Mouse (Mus musculus): ENCODE measurements around the gene Clic4. TPM values are rescaled to one million over a fixed set of nuclear protein-coding genes. Genes with fewer than 3 reads are reported as not detected.

The Clic4 gene
- polyA plus RNA-seq, 1 experiment from 2014 or later, result 173 TPM

DNA sequence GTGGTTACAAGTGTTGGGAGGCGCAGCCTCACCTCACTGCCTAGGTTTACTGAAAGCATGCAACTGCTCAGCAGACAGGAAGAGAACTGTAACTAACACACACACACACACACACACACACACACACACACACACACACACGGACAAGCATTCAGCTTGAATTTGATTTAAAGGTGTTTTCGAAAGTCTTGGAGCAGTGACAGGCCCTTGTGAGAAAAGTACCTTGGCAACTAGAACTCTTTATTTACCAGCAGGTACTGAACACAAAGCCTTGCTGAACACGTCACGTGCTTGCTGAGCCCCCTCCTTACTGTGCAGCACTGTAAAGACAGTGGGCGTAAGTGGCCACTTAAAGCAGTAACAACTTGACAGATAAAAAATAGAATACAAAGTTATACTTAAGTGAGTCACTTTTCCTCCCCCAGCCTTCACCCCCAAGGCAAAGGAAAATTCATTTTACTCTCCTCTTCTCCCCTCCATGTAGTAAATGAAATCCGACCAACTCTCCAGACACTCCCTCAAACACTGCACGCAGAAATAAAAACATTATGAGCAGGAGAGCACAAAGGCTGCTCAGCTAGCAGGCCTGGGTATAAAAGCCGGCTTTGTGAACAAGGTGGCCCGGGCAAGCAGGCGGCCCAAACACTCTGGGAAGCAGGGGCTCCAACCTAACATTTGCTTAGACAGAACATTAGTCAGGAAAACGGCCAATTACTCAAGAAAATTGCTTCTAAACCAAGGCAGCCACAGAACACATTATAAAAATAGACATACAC lies 50.8 kb downstream of the Clic4 start:
- WGBS, result 93% methylated on average over 12 of the region's 12 CpGs
- H3K4me2 ChIP-seq, result no peak overlapping the region
- no peaks in the 10 kb centered on the region for H3K9me3 ChIP-seq (ENCODE audit: control insufficient read depth, low read length)
- no peak overlapping the region for H3K4me3 ChIP-seq (ENCODE audit: low read depth, low read length)
- no peak for DNase-seq (ENCODE audit: low spot score, missing footprints)
- peaks cover 21% of the 10 kb centered on the region for H3K36me3 ChIP-seq (ENCODE audit: control insufficient read depth, insufficient read depth, low read length)
- H3K4me1 ChIP-seq (ENCODE audit: control insufficient read depth, insufficient read depth, low read length), result no peaks in the 10 kb centered on the region
- no peak overlapping the region for H3K9ac ChIP-seq (ENCODE audit: low read length)
- H3K27me3 ChIP-seq (ENCODE audit: control insufficient read depth, insufficient read depth, low read length), result no peaks in the 10 kb centered on the region
- no peak overlapping the region for H3K27ac ChIP-seq (ENCODE audit: low read depth, low read length)
- ATAC-seq (ENCODE audit: low FRiP score), result no peak

DNA sequence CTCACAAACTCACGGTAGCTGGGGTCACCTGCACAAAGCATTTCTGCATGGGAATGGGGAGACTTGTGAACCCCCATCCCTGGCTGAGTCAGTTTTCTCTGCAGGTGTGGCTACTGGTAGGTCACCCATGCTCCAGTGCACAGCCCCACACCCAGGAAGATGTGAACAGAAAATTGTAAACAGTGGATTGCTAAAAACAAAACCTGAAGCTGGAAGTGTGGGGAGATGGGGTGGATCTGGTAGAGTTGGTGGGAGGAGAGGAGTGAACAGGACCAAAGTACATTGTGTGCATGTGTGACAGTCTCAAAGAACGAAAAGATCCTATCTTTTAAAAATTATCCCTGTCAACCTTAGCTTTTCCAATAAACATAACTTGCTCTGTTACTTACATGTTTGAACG lies 52.0 kb downstream of the Clic4 start:
- peaks cover 21% of the 10 kb centered on the region for H3K36me3 ChIP-seq (ENCODE audit: control insufficient read depth, insufficient read depth, low read length)
- H3K4me1 ChIP-seq (ENCODE audit: control insufficient read depth, insufficient read depth, low read length), result no peaks in the 10 kb centered on the region
- H3K9me3 ChIP-seq (ENCODE audit: control insufficient read depth, low read length), result no peaks in the 10 kb centered on the region
- H3K9ac ChIP-seq (ENCODE audit: low read length), result no peak overlapping the region
- H3K4me2 ChIP-seq, result no peak overlapping the region
- no peaks in the 10 kb centered on the region for H3K27me3 ChIP-seq (ENCODE audit: control insufficient read depth, insufficient read depth, low read length)
- no peak overlapping the region for H3K4me3 ChIP-seq (ENCODE audit: low read depth, low read length)
- DNase-seq (ENCODE audit: low spot score, missing footprints) (no peak), ATAC-seq (ENCODE audit: low FRiP score) (no peak)
- 93% methylated on average over 3 of the region's 3 CpGs for WGBS
- H3K27ac ChIP-seq (ENCODE audit: low read depth, low read length), result no peak overlapping the region

GRCm38 (mm10) chr4:135219652-135220051 lies 53.0 kb downstream of the Clic4 start:
- Histone ChIP-seq H3K4me3 (ENCODE audit: low read depth, low read length) (no peak overlapping the region), H3K36me3 (ENCODE audit: control insufficient read depth, insufficient read depth, low read length) (peaks cover 18% of the 10 kb centered on the region), H3K9ac (ENCODE audit: low read length) (no peak overlapping the region), H3K4me1 (ENCODE audit: control insufficient read depth, insufficient read depth, low read length) (no peaks in the 10 kb centered on the region), H3K27ac (ENCODE audit: low read depth, low read length) (no peak overlapping the region), H3K9me3 (ENCODE audit: control insufficient read depth, low read length) (no peaks in the 10 kb centered on the region), H3K4me2 (no peak overlapping the region), H3K27me3 (ENCODE audit: control insufficient read depth, insufficient read depth, low read length) (no peaks in the 10 kb centered on the region)
- WGBS, result 66% methylated on average over 4 of the region's 4 CpGs
- DNase-seq (ENCODE audit: low spot score, missing footprints), result peak; percentile 96
- ATAC-seq (ENCODE audit: low FRiP score), result no peak

DNA sequence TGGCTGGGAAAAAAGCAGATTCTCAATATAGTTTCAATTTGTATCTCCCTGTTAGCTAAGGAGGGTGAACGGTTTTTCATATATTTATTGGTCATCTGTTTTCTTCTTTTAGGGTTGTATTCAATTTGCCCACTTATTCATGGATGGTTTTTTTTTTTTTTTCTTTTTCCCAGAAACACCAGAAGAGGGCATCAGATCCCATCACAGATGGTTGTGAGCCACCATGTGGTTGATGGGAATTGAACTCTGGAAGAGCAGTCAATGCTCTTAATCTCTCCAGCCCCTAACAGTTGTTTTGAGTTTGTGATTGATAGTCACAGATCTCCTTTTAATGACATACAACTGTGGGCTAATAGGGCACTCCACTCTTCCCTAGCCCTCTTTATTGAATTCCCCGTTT lies 62.8 kb downstream of the Clic4 start:
- no peak overlapping the region for H3K4me2 ChIP-seq
- 81% methylated on average over 2 of the region's 2 CpGs for WGBS

GRCm38 (mm10) chr4:135205711-135206600 lies 66.7 kb downstream of the Clic4 start:
- ATAC-seq (ENCODE audit: low FRiP score) (peak; percentile 78), DNase-seq (ENCODE audit: low spot score, missing footprints) (peak; percentile 97)
- H3K9me3 ChIP-seq (ENCODE audit: control insufficient read depth, low read length), result no peaks in the 10 kb centered on the region
- H3K4me3 ChIP-seq (ENCODE audit: low read depth, low read length), result peak overlapping the region; percentile 38
- 2% methylated on average over 47 of the region's 47 CpGs for WGBS
- H3K4me2 ChIP-seq, result peak overlapping the region; percentile 78
- H3K27me3 ChIP-seq (ENCODE audit: control insufficient read depth, insufficient read depth, low read length), result peaks cover 21% of the 10 kb centered on the region
- H3K4me1 ChIP-seq (ENCODE audit: control insufficient read depth, insufficient read depth, low read length), result peaks cover 12% of the 10 kb centered on the region
- no peak overlapping the region for H3K27ac ChIP-seq (ENCODE audit: low read depth, low read length)
- no peaks in the 10 kb centered on the region for H3K36me3 ChIP-seq (ENCODE audit: control insufficient read depth, insufficient read depth, low read length)
- peak overlapping the region; percentile 44; the same call in 1 of the 2 replicates for H3K9ac ChIP-seq (ENCODE audit: low read length)

More for the DNA sequence above, 62.8 kb downstream of the Clic4 start:
- peak; percentile 70 for DNase-seq (ENCODE audit: low spot score, missing footprints)
- H3K27me3 ChIP-seq (ENCODE audit: control insufficient read depth, insufficient read depth, low read length), result peaks cover 12% of the 10 kb centered on the region
- H3K4me3 ChIP-seq (ENCODE audit: low read depth, low read length), result no peak overlapping the region
- H3K36me3 ChIP-seq (ENCODE audit: control insufficient read depth, insufficient read depth, low read length), result no peaks in the 10 kb centered on the region
- no peak overlapping the region for H3K9ac ChIP-seq (ENCODE audit: low read length)
- ATAC-seq (ENCODE audit: low FRiP score), result no peak
- no peaks in the 10 kb centered on the region for H3K9me3 ChIP-seq (ENCODE audit: control insufficient read depth, low read length)
- peaks cover 5% of the 10 kb centered on the region for H3K4me1 ChIP-seq (ENCODE audit: control insufficient read depth, insufficient read depth, low read length)
- no peak overlapping the region for H3K27ac ChIP-seq (ENCODE audit: low read depth, low read length)

GRCm38 (mm10) chr4:135205254-135205653 lies 67.4 kb downstream of the Clic4 start:
- Histone ChIP-seq H3K27ac (ENCODE audit: low read depth, low read length) (no peak overlapping the region), H3K9ac (ENCODE audit: low read length) (no peak overlapping the region), H3K4me1 (ENCODE audit: control insufficient read depth, insufficient read depth, low read length) (peaks cover 12% of the 10 kb centered on the region), H3K9me3 (ENCODE audit: control insufficient read depth, low read length) (no peaks in the 10 kb centered on the region), H3K4me2 (no peak overlapping the region), H3K4me3 (ENCODE audit: low read depth, low read length) (no peak overlapping the region), H3K36me3 (ENCODE audit: control insufficient read depth, insufficient read depth, low read length) (no peaks in the 10 kb centered on the region), H3K27me3 (ENCODE audit: control insufficient read depth, insufficient read depth, low read length) (peaks cover 21% of the 10 kb centered on the region)
- peak; percentile 72 for DNase-seq (ENCODE audit: low spot score, missing footprints)
- no peak for ATAC-seq (ENCODE audit: low FRiP score)
- WGBS, result 12% methylated on average over 5 of the region's 5 CpGs

DNA sequence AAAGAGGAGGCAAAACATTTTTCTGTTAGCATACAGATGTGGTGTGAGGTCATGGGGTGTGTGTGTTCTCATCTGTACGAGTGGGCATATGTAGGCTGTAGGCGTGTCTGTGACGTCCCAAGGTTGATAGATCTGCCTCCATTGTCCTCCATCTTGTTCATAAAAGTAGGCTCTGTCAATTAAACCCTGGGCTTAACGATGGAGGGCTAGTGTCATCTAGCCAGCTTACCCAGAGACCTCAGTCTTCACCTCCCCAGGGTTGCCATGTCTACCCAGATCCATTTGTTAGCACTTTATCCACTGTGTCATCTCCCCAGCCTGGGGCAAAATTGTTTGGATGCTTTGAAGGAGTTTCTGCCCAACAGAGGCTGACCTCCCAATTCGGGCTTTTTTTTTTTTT lies 67.9 kb downstream of the Clic4 start:
- Histone ChIP-seq H3K4me2 (no peak overlapping the region), H3K4me3 (ENCODE audit: low read depth, low read length) (no peak overlapping the region), H3K27ac (ENCODE audit: low read depth, low read length) (no peak overlapping the region), H3K9ac (ENCODE audit: low read length) (no peak overlapping the region), H3K4me1 (ENCODE audit: control insufficient read depth, insufficient read depth, low read length) (peaks cover 12% of the 10 kb centered on the region), H3K27me3 (ENCODE audit: control insufficient read depth, insufficient read depth, low read length) (peaks cover 21% of the 10 kb centered on the region), H3K9me3 (ENCODE audit: control insufficient read depth, low read length) (no peaks in the 10 kb centered on the region), H3K36me3 (ENCODE audit: control insufficient read depth, insufficient read depth, low read length) (no peaks in the 10 kb centered on the region)
- DNase-seq (ENCODE audit: low spot score, missing footprints) (peak; percentile 78), ATAC-seq (ENCODE audit: low FRiP score) (no peak)
- WGBS, result 68% methylated on average over 5 of the region's 5 CpGs

DNA sequence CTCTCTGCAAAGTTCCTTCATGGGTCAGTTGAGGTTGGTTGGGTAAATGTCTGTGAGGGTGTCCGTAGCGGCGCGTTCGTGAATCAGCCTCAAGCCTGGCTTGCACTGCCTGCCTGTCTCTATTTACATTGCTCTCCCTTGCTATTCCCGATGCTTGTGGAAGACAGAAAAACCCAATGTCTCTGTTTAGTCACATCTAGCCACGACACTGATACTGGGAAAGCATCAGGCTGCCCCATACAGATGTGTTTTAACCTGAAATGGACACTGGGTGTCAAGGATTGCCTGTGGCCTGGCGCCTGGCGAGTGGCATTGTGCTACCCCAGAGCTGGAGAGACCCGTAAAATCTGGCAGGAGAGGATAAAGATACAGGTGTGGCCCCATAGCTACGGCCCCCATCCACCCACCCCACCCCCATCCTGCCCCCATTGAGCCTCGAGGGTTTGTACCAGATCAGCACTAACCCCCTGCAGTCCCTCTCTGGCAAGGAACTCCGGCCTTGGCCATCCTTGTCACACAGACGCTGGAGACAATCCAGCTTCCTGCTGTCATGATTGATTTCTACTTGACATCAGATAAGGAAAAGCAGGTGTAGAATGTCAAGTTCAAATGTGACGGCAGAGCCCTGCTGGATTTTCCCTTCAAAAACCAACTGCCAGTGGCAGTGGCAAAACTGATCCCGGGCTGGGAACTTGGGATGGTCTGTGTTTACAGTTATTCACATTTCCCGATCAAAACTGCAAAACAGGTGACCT lies 68.6 kb downstream of the Clic4 start:
- WGBS, result 27% methylated on average over 17 of the region's 17 CpGs
- H3K27ac ChIP-seq (ENCODE audit: low read depth, low read length), result no peak overlapping the region
- DNase-seq (ENCODE audit: low spot score, missing footprints) (peak; percentile 87), ATAC-seq (ENCODE audit: low FRiP score) (no peak)
- H3K9ac ChIP-seq (ENCODE audit: low read length), result no peak overlapping the region
- H3K4me3 ChIP-seq (ENCODE audit: low read depth, low read length), result no peak overlapping the region; the same call in 1 of the 2 replicates
- peak overlapping the region; percentile 37 for H3K4me2 ChIP-seq
- H3K4me1 ChIP-seq (ENCODE audit: control insufficient read depth, insufficient read depth, low read length), result peaks cover 12% of the 10 kb centered on the region
- peaks cover 21% of the 10 kb centered on the region for H3K27me3 ChIP-seq (ENCODE audit: control insufficient read depth, insufficient read depth, low read length)
- H3K36me3 ChIP-seq (ENCODE audit: control insufficient read depth, insufficient read depth, low read length), result no peaks in the 10 kb centered on the region
- H3K9me3 ChIP-seq (ENCODE audit: control insufficient read depth, low read length), result no peaks in the 10 kb centered on the region

All from midbrain, embryonic 11.5 days (tissue).